Mouse (Mus musculus): ENCODE measurements around the gene Tasp1. TPM values are rescaled to one million over a fixed set of nuclear protein-coding genes. Genes with fewer than 3 reads are reported as not detected.
"Not testable (repeated sequence)": the region's sequence is repeated elsewhere in the genome, so short reads cannot be mapped to it uniquely, and the experiment has no call there.

Tasp1 gene
- polyA plus RNA-seq, 1 experiment from 2014 or later: 14.8 TPM

GRCm38 (mm10) chr2:140036854-140037253, 29.8 kb downstream of the Tasp1 start:
- H3K4me1 ChIP-seq (replicated peaks): no peaks in the 10 kb centered on the region
- no peak overlapping the region for H3K4me3 ChIP-seq
- no peak for DNase-seq (ENCODE audit: low spot score)
- no peaks in the 10 kb centered on the region for H3K9me3 ChIP-seq
- no peaks in the 10 kb centered on the region for H3K27me3 ChIP-seq (ENCODE audit: insufficient read depth, poor library complexity, severe bottlenecking)
- H3K36me3 ChIP-seq: peaks cover 24% of the 10 kb centered on the region
- H3K27ac ChIP-seq: no peak overlapping the region

GRCm38 (mm10) chr2:140024937-140025336, 41.7 kb downstream of the Tasp1 start:
- Histone ChIP-seq H3K4me3 (no peak overlapping the region), H3K36me3 (peaks cover 27% of the 10 kb centered on the region), H3K27ac (no peak overlapping the region), H3K9me3 (no peaks in the 10 kb centered on the region), H3K27me3 (ENCODE audit: insufficient read depth, poor library complexity, severe bottlenecking) (no peaks in the 10 kb centered on the region), H3K4me1 (replicated peaks) (no peaks in the 10 kb centered on the region)
- WGBS: 84% methylated on average over 4 of the region's 4 CpGs
- no peak for DNase-seq (ENCODE audit: low spot score)

GRCm38 (mm10) chr2:140007406-140007805, 59.2 kb downstream of the Tasp1 start:
- Histone ChIP-seq H3K27ac (no peak overlapping the region), H3K9me3 (no peaks in the 10 kb centered on the region), H3K4me3 (no peak overlapping the region), H3K4me1 (replicated peaks) (no peaks in the 10 kb centered on the region), H3K27me3 (ENCODE audit: insufficient read depth, poor library complexity, severe bottlenecking) (no peaks in the 10 kb centered on the region), H3K36me3 (no peaks in the 10 kb centered on the region; the same call in 1 of the 2 replicates)
- no peak for DNase-seq (ENCODE audit: low spot score)
- 95% methylated on average over 3 of the region's 3 CpGs for WGBS

- Histone ChIP-seq H3K27me3 (ENCODE audit: insufficient read depth, poor library complexity, severe bottlenecking) (no peaks in the 10 kb centered on the region), H3K9me3 (no peaks in the 10 kb centered on the region), H3K4me1 (replicated peaks) (no peaks in the 10 kb centered on the region), H3K36me3 (0 out of 2 replicates have a peak, but pooled peaks cover 3% of the 10 kb centered on the region), H3K27ac (no peak overlapping the region), H3K4me3 (no peak overlapping the region)
- DNase-seq (ENCODE audit: low spot score): no peak
- WGBS: 88% methylated on average over 2 of the region's 2 CpGs
Measured at GRCm38 (mm10) chr2:139998170-139998569, 68.4 kb downstream of the Tasp1 start.

- 100% methylated on average over 1 of the region's 1 CpGs for WGBS
- H3K4me1 ChIP-seq (replicated peaks): not testable (repeated sequence)
Measured at GRCm38 (mm10) chr2:139989907-139990306, 76.7 kb downstream of the Tasp1 start.

GRCm38 (mm10) chr2:139967451-139967850, 99.2 kb downstream of the Tasp1 start:
- WGBS: 80% methylated on average over 2 of the region's 2 CpGs
- DNase-seq (ENCODE audit: low spot score): no peak
- Histone ChIP-seq H3K4me1 (replicated peaks) (no peaks in the 10 kb centered on the region), H3K27ac (no peak overlapping the region), H3K9me3 (no peaks in the 10 kb centered on the region), H3K27me3 (ENCODE audit: insufficient read depth, poor library complexity, severe bottlenecking) (no peaks in the 10 kb centered on the region), H3K36me3 (no peaks in the 10 kb centered on the region), H3K4me3 (no peak overlapping the region)

More at GRCm38 (mm10) chr2:139989907-139990306, 76.7 kb downstream of the Tasp1 start:
- not testable (repeated sequence) for H3K4me3 ChIP-seq; H3K27me3 ChIP-seq (ENCODE audit: insufficient read depth, poor library complexity, severe bottlenecking); H3K9me3 ChIP-seq; H3K27ac ChIP-seq; DNase-seq (ENCODE audit: low spot score)
- peaks cover 15% of the 10 kb centered on the region for H3K36me3 ChIP-seq

GRCm38 (mm10) chr2:139966288-139966687, 100.3 kb downstream of the Tasp1 start:
- no peak overlapping the region for H3K27ac ChIP-seq
- no peaks in the 10 kb centered on the region for H3K9me3 ChIP-seq
- 63% methylated on average over 3 of the region's 3 CpGs for WGBS
- H3K36me3 ChIP-seq: no peaks in the 10 kb centered on the region
- no peak overlapping the region for H3K4me3 ChIP-seq
- peak; percentile 42 for DNase-seq (ENCODE audit: low spot score)
- no peaks in the 10 kb centered on the region for H3K27me3 ChIP-seq (ENCODE audit: insufficient read depth, poor library complexity, severe bottlenecking)
- no peaks in the 10 kb centered on the region for H3K4me1 ChIP-seq (replicated peaks)

- Histone ChIP-seq H3K27me3 (ENCODE audit: insufficient read depth, poor library complexity, severe bottlenecking) (no peaks in the 10 kb centered on the region), H3K4me1 (replicated peaks) (no peaks in the 10 kb centered on the region), H3K9me3 (no peaks in the 10 kb centered on the region), H3K4me3 (no peak overlapping the region), H3K27ac (no peak overlapping the region), H3K36me3 (peaks cover 4% of the 10 kb centered on the region; the same call in 1 of the 2 replicates)
- DNase-seq (ENCODE audit: low spot score): no peak
- 62% methylated on average over 1 of the region's 1 CpGs for WGBS
Measured at GRCm38 (mm10) chr2:139948843-139949242, 117.8 kb downstream of the Tasp1 start.

- Histone ChIP-seq H3K4me3 (no peak overlapping the region), H3K27me3 (ENCODE audit: insufficient read depth, poor library complexity, severe bottlenecking) (no peaks in the 10 kb centered on the region), H3K27ac (no peak overlapping the region), H3K36me3 (peaks cover 7% of the 10 kb centered on the region; the same call in 1 of the 2 replicates), H3K9me3 (no peaks in the 10 kb centered on the region), H3K4me1 (replicated peaks) (no peaks in the 10 kb centered on the region)
- no peak for DNase-seq (ENCODE audit: low spot score)
- 38% methylated on average over 2 of the region's 2 CpGs for WGBS
Measured at GRCm38 (mm10) chr2:139937581-139937980, 129.0 kb downstream of the Tasp1 start.

- Histone ChIP-seq H3K27me3 (ENCODE audit: insufficient read depth, poor library complexity, severe bottlenecking) (no peaks in the 10 kb centered on the region), H3K9me3 (no peaks in the 10 kb centered on the region), H3K36me3 (no peaks in the 10 kb centered on the region), H3K27ac (no peak overlapping the region), H3K4me1 (replicated peaks) (no peaks in the 10 kb centered on the region), H3K4me3 (no peak overlapping the region)
- peak; percentile 4 for DNase-seq (ENCODE audit: low spot score)
- WGBS: 75% methylated on average over 10 of the region's 10 CpGs
Measured at GRCm38 (mm10) chr2:139934577-139934976, 132.0 kb downstream of the Tasp1 start.

- no peaks in the 10 kb centered on the region for H3K4me1 ChIP-seq (replicated peaks)
- no peak for DNase-seq (ENCODE audit: low spot score)
- H3K36me3 ChIP-seq: no peaks in the 10 kb centered on the region
- WGBS: 89% methylated on average over 4 of the region's 4 CpGs
- H3K9me3 ChIP-seq: no peaks in the 10 kb centered on the region
- H3K27ac ChIP-seq: no peak overlapping the region
- H3K4me3 ChIP-seq: no peak overlapping the region
- no peaks in the 10 kb centered on the region for H3K27me3 ChIP-seq (ENCODE audit: insufficient read depth, poor library complexity, severe bottlenecking)
Measured at GRCm38 (mm10) chr2:139934033-139934572, 132.5 kb downstream of the Tasp1 start.

GRCm38 (mm10) chr2:139932211-139932610, 134.4 kb downstream of the Tasp1 start:
- no peaks in the 10 kb centered on the region for H3K36me3 ChIP-seq
- H3K27me3 ChIP-seq (ENCODE audit: insufficient read depth, poor library complexity, severe bottlenecking): no peaks in the 10 kb centered on the region
- no peak for DNase-seq (ENCODE audit: low spot score)
- no peak overlapping the region for H3K27ac ChIP-seq
- H3K9me3 ChIP-seq: no peaks in the 10 kb centered on the region
- H3K4me1 ChIP-seq (replicated peaks): no peaks in the 10 kb centered on the region
- 78% methylated on average over 2 of the region's 2 CpGs for WGBS
- H3K4me3 ChIP-seq: no peak overlapping the region

- no peak overlapping the region for H3K27ac ChIP-seq
- no peaks in the 10 kb centered on the region for H3K4me1 ChIP-seq (replicated peaks)
- no peak overlapping the region for H3K4me3 ChIP-seq
- no peak for DNase-seq (ENCODE audit: low spot score)
- no peaks in the 10 kb centered on the region for H3K36me3 ChIP-seq
- WGBS: 4% methylated on average over 1 of the region's 1 CpGs
- no peaks in the 10 kb centered on the region for H3K9me3 ChIP-seq
- no peaks in the 10 kb centered on the region for H3K27me3 ChIP-seq (ENCODE audit: insufficient read depth, poor library complexity, severe bottlenecking)
Measured at GRCm38 (mm10) chr2:139924937-139925336, 141.7 kb downstream of the Tasp1 start.

GRCm38 (mm10) chr2:139921395-139921794, 145.2 kb downstream of the Tasp1 start:
- not testable (repeated sequence) for H3K9me3 ChIP-seq; H3K4me1 ChIP-seq (replicated peaks); H3K36me3 ChIP-seq; H3K27ac ChIP-seq; H3K4me3 ChIP-seq; DNase-seq (ENCODE audit: low spot score); H3K27me3 ChIP-seq (ENCODE audit: insufficient read depth, poor library complexity, severe bottlenecking)
